Mouse (Mus musculus) bone marrow macrophage, adult 2 months (primary cell): Measurements from ENCODE around the gene Nprl2.

Experiments
- CTCF ChIP-seq: IDR thresholded peaks from 2 replicates; pipeline ENCODE4 v1.5.1; 2012; ENCODE audit warnings: low read depth, mild to moderate bottlenecking, low read length, moderate library complexity
- POLR2A ChIP-seq: IDR thresholded peaks from 2 replicates; pipeline ENCODE4 v1.6.1; 2012; ENCODE audit warnings: mild to moderate bottlenecking, low read depth, low read length, borderline replicate concordance

GRCm38 (mm10) chr9:107547026-107547425, 5.0 kb downstream of the Nprl2 start, which contains the start of gene Zmynd10:
- no peak for TF ChIP-seq CTCF
- no peak for TF ChIP-seq POLR2A
